Mouse (Mus musculus): ENCODE results near the gene Wipi1. TPM values are rescaled to one million over a fixed set of nuclear protein-coding genes. Genes with fewer than 3 reads are reported as not detected.
"Not testable (repeated sequence)": the region's sequence is repeated elsewhere in the genome, so short reads cannot be mapped to it uniquely, and the experiment has no call there.

Wipi1 gene
- 5.7 and 6.9 TPM in 2 replicates for polyA plus RNA-seq (2014; fragmentation: Nextera tagmentation; extraction: Ambion mirVana)

DNA sequence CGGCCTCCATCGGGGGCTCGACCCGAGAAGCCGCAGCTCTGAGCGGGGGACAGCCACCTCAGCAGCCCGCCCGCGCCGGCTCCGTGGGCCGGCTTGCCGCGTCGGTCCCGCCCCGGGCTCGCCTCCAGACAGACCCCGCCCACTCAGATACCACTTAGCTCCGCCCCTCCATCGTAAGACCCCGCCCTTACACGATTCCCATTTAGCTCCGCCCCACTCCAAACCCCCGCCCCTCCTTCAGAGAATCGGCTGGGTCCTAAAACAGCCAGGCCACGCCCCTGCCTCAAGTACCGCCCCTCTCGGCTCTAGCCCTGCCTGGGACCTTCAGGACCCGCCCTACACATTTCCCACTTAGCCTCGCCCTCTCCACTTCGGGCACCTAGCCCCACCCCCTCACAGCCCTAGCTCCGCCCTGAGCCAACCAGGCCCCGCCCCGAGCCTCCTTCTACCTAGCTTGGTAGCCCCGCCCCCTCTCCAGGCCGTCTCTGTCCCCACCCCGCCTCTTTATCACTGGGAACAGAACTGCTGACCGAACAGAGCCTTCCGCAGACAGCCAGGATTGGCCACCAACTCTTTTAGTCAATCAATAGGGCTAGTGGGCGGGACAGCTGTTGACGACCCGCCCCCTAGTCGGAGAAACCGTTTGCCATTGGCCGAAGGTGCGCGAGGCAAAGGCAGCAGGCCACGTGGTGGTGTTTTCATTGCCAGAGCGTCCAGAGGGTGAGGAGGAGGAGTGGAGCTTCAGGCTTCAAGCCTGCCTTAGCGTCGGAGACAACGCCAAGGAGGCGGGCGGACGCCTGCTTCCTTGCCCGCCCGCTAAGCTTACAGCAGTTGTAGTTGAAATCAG is at the start of gene Wipi1:
Gene Wipi1, minus strand, starts transcription at position 665 of the 847 bp plus-strand sequence.
- peak; percentile 94 for ATAC-seq
- no peaks in the 10 kb centered on the region for H3K27me3 ChIP-seq (replicated peaks; ENCODE audit: control insufficient read depth, insufficient read depth, low read length)
- DNase-seq (ENCODE audit: low spot score) = peak; percentile 97
- H3K4me3 ChIP-seq (ENCODE audit: low read depth, low read length) = peak within 1 kb of the TSS; percentile 68
- H3K4me1 ChIP-seq (ENCODE audit: control insufficient read depth, insufficient read depth, low read length) = peaks cover 10% of the 10 kb centered on the region; the same call in 1 of the 2 replicates
- no peaks in the 10 kb centered on the region for H3K36me3 ChIP-seq (ENCODE audit: control insufficient read depth, insufficient read depth, low read length)
- peak within 1 kb of the TSS; percentile 84 for H3K4me2 ChIP-seq (ENCODE audit: low read length)
- H3K9ac ChIP-seq (ENCODE audit: low read length) = peak within 1 kb of the TSS; percentile 73
- peak within 1 kb of the TSS; percentile 22; the same call in 1 of the 2 replicates for H3K27ac ChIP-seq (ENCODE audit: low read depth, low read length)
- no peaks in the 10 kb centered on the region for H3K9me3 ChIP-seq (replicated peaks; ENCODE audit: control insufficient read depth, low read length)
- whole genome bisulfite sequencing = 1% methylated on average over 58 of the region's 58 CpGs

DNA sequence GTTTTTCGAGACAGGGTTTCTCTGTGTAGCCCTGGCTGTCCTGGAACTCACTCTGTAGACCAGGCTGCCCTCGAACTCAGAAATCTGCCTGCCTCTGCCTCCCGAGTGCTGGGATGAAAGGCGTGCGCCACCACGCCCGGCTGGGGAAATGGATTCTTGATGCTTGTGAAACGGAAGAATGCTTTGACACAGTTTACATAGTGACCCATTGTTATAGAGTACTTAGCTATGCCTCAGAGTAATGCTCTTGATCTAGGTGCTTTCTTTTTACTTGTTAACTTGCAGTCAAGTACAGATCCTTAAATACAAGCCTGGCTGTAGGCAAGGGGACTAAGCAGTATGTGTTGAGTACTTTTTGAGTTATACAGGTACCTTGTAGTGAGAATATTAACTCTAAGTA is 48.8 kb upstream of the Wipi1 start:
- not testable (repeated sequence) for H3K4me1 ChIP-seq (ENCODE audit: control insufficient read depth, insufficient read depth, low read length); ATAC-seq; H3K4me3 ChIP-seq (ENCODE audit: low read depth, low read length); DNase-seq (ENCODE audit: low spot score); H3K4me2 ChIP-seq (ENCODE audit: low read length); H3K9me3 ChIP-seq (replicated peaks; ENCODE audit: control insufficient read depth, low read length); H3K27ac ChIP-seq (ENCODE audit: low read depth, low read length); H3K27me3 ChIP-seq (replicated peaks; ENCODE audit: control insufficient read depth, insufficient read depth, low read length); H3K9ac ChIP-seq (ENCODE audit: low read length)
- H3K36me3 ChIP-seq (ENCODE audit: control insufficient read depth, insufficient read depth, low read length) = peaks cover 83% of the 10 kb centered on the region
- 87% methylated on average over 8 of the region's 8 CpGs for WGBS

DNA sequence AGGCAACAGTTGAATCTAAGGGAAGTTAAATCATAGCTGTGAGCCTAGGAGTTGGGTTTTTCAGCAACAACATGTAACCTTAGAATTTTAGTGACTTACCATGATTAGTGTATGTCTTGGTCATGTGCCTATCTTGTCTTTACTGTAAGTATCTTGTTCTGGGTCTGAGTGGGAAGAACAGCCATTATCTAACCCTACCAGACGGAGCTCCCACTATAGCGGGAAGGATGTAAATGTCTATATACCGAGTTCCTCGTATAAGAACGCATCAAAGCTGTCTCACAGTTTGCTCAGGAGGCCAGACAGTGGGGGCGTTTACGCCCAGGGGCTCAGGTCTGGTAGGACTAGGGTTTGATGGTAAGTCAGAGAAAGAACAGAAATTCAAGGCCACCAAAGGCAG is 44.5 kb upstream of the Wipi1 start:
- H3K4me2 ChIP-seq (ENCODE audit: low read length) = no peak overlapping the region
- no peaks in the 10 kb centered on the region for H3K9me3 ChIP-seq (replicated peaks; ENCODE audit: control insufficient read depth, low read length)
- H3K4me1 ChIP-seq (ENCODE audit: control insufficient read depth, insufficient read depth, low read length) = peaks cover 18% of the 10 kb centered on the region
- no peak overlapping the region for H3K9ac ChIP-seq (ENCODE audit: low read length)
- 94% methylated on average over 7 of the region's 7 CpGs for WGBS
- no peak overlapping the region for H3K4me3 ChIP-seq (ENCODE audit: low read depth, low read length)
- H3K27ac ChIP-seq (ENCODE audit: low read depth, low read length) = no peak overlapping the region
- DNase-seq (ENCODE audit: low spot score) = no peak
- no peaks in the 10 kb centered on the region for H3K27me3 ChIP-seq (replicated peaks; ENCODE audit: control insufficient read depth, insufficient read depth, low read length)
- ATAC-seq = no peak
- peaks cover 61% of the 10 kb centered on the region for H3K36me3 ChIP-seq (ENCODE audit: control insufficient read depth, insufficient read depth, low read length)

DNA sequence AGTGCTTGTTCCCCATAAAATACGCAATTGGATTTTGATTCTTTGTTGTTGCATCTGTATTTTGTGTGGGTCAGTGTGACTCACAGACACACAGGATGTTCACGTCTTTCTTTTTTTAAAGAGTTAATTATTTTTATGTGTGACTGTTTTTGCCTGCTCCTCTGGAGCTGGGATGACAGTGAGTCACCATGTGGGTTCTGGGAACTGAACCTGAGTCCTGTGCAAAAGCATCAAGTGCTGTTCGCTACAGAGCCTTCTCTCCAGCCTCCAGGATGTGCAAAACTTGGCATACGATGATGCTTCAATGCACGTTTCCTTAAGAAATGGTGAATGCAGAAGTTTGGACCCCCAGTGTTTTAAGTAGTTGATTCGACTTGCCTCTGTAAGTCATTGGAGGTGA is 42.8 kb upstream of the Wipi1 start:
- Histone ChIP-seq H3K9ac (ENCODE audit: low read length) (no peak overlapping the region), H3K4me2 (ENCODE audit: low read length) (no peak overlapping the region), H3K4me3 (ENCODE audit: low read depth, low read length) (no peak overlapping the region), H3K27ac (ENCODE audit: low read depth, low read length) (no peak overlapping the region), H3K36me3 (ENCODE audit: control insufficient read depth, insufficient read depth, low read length) (peaks cover 46% of the 10 kb centered on the region), H3K4me1 (ENCODE audit: control insufficient read depth, insufficient read depth, low read length) (peaks cover 21% of the 10 kb centered on the region), H3K27me3 (replicated peaks; ENCODE audit: control insufficient read depth, insufficient read depth, low read length) (no peaks in the 10 kb centered on the region), H3K9me3 (replicated peaks; ENCODE audit: control insufficient read depth, low read length) (no peaks in the 10 kb centered on the region)
- DNase-seq (ENCODE audit: low spot score) = no peak
- WGBS = 90% methylated on average over 6 of the region's 6 CpGs
- no peak for ATAC-seq

DNA sequence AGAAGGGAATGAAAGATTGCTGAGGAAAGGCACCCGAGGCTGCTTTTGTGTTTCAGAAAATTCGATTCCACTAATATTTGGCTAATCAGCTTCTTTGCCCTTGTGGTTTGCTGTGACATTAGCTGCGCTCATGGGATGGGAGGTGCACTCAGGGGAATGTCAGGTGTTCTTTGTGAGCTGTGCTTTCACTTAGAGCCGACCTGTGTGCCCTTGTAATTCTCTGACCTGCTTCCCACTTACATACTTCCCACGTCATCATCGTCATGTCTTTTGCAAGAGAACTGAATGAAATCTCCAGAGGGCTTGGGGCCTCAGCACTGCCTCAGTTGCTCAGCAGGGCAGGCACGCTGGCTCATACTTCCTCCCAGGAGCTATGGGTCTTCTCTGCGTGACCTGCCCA is 41.4 kb upstream of the Wipi1 start:
- H3K4me2 ChIP-seq (ENCODE audit: low read length) = peak overlapping the region; percentile 78
- ATAC-seq (no peak), DNase-seq (ENCODE audit: low spot score) (no peak)
- H3K4me3 ChIP-seq (ENCODE audit: low read depth, low read length) = peak overlapping the region; percentile 91; the same call in 1 of the 2 replicates
- H3K9me3 ChIP-seq (replicated peaks; ENCODE audit: control insufficient read depth, low read length) = no peaks in the 10 kb centered on the region
- whole genome bisulfite sequencing = 75% methylated on average over 8 of the region's 8 CpGs
- H3K4me1 ChIP-seq (ENCODE audit: control insufficient read depth, insufficient read depth, low read length) = peaks cover 29% of the 10 kb centered on the region
- H3K27ac ChIP-seq (ENCODE audit: low read depth, low read length) = no peak overlapping the region
- H3K27me3 ChIP-seq (replicated peaks; ENCODE audit: control insufficient read depth, insufficient read depth, low read length) = no peaks in the 10 kb centered on the region
- peaks cover 37% of the 10 kb centered on the region for H3K36me3 ChIP-seq (ENCODE audit: control insufficient read depth, insufficient read depth, low read length)
- no peak overlapping the region for H3K9ac ChIP-seq (ENCODE audit: low read length)

DNA sequence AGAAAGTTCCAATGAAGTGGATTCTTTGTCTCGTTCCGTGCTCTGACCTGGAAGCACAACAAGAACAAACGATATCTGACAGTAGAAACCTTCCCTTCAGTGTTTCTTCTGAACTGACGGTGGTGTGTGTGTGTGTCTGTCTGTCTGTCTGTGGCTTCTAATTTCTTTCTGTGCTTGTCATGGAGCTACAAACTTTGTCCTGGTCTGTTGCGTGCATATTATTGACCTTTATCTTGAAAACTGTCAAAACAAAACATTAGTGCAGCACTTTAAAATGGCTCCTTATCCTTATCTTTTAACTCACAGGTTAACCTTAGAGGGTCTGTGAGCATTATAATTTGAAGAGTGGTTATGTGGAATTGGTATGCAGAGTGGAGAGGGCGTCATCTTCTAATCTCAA is 40.7 kb upstream of the Wipi1 start:
- Histone ChIP-seq H3K27me3 (replicated peaks; ENCODE audit: control insufficient read depth, insufficient read depth, low read length) (no peaks in the 10 kb centered on the region), H3K4me1 (ENCODE audit: control insufficient read depth, insufficient read depth, low read length) (peaks cover 29% of the 10 kb centered on the region), H3K4me2 (ENCODE audit: low read length) (peak overlapping the region; percentile 78), H3K27ac (ENCODE audit: low read depth, low read length) (no peak overlapping the region), H3K9me3 (replicated peaks; ENCODE audit: control insufficient read depth, low read length) (no peaks in the 10 kb centered on the region), H3K36me3 (ENCODE audit: control insufficient read depth, insufficient read depth, low read length) (peaks cover 37% of the 10 kb centered on the region), H3K9ac (ENCODE audit: low read length) (peak overlapping the region; percentile 97), H3K4me3 (ENCODE audit: low read depth, low read length) (peak overlapping the region; percentile 91)
- no peak for ATAC-seq
- WGBS = 48% methylated on average over 6 of the region's 6 CpGs
- no peak for DNase-seq (ENCODE audit: low spot score)

DNA sequence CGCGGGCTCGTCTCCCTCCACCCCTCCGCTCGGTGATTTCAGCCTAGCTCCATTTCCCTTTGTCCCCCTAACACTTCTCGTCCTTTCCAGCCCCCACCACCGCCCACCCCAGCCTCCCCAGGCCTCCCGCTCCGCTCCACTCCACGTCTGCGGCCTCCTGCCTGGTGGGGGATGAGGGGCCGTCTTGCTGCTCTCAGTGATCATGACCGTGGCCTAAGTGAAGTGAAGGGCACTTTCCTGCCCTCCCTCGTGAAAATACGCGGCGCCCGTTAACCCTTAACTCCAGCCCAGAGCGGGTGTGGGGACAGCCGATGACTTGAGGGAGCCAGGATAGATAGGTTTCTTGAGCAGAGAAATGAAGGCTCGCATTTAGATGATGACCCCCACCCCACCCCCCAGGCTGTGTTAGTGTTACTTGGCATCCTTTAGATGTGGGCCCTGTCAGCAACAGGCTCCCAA is 39.8 kb upstream of the Wipi1 start:
- Histone ChIP-seq H3K4me2 (ENCODE audit: low read length) (peak overlapping the region; percentile 78), H3K27me3 (replicated peaks; ENCODE audit: control insufficient read depth, insufficient read depth, low read length) (no peaks in the 10 kb centered on the region), H3K4me3 (ENCODE audit: low read depth, low read length) (peak overlapping the region; percentile 91), H3K27ac (ENCODE audit: low read depth, low read length) (peak overlapping the region; percentile 97), H3K9me3 (replicated peaks; ENCODE audit: control insufficient read depth, low read length) (no peaks in the 10 kb centered on the region), H3K4me1 (ENCODE audit: control insufficient read depth, insufficient read depth, low read length) (peaks cover 29% of the 10 kb centered on the region), H3K9ac (ENCODE audit: low read length) (peak overlapping the region; percentile 97), H3K36me3 (ENCODE audit: control insufficient read depth, insufficient read depth, low read length) (peaks cover 29% of the 10 kb centered on the region)
- WGBS = under 1% methylated on average over 21 of the region's 21 CpGs
- DNase-seq (ENCODE audit: low spot score) (peak; percentile 10), ATAC-seq (peak; percentile 0; the same call in 1 of the 2 replicates)

DNA sequence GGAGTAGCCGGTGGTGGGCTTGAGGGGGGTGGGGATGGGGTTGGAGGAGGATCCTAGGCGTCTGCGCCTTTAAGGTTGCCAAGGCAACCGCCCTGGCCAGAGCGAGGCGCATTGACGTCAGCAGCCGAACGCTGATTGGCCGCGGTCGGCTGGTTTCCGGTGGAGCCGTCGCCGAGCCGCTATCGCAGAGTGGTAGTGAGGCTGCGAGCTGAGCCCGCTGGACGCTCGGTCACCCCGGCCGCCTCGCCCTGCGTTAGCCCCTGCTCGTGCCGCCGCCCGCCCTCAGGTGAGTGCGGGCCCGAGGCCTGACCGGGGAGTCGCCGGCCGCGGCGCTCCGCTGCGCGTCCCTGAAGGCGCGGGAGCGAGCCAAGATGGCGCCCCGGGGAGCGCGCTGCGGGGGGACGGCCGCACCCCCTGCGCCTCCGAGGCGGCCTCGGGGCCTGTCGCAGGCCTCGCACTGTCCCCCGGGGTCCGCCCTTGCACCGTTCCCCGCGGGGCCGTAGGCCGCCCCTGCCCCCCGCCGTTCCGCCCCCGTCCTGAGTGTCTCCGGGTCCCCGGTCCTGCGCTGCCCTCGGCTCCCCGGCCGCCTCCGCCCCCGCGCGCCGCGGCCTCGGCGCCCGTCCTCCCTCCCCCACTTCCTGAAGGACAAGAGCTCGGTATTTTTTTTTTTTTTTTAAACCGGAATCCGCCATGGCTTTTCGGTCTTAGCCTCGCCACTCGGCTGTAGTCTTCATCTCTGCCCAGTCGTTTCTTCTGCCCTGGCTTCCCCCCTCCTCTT is 39.2 kb upstream of the Wipi1 start:
- H3K9ac ChIP-seq (ENCODE audit: low read length) = peak overlapping the region; percentile 97
- ATAC-seq = peak; percentile 95
- H3K27me3 ChIP-seq (replicated peaks; ENCODE audit: control insufficient read depth, insufficient read depth, low read length) = no peaks in the 10 kb centered on the region
- H3K4me2 ChIP-seq (ENCODE audit: low read length) = peak overlapping the region; percentile 78
- under 1% methylated on average over 75 of the region's 90 CpGs for WGBS
- peak overlapping the region; percentile 97 for H3K27ac ChIP-seq (ENCODE audit: low read depth, low read length)
- peaks cover 29% of the 10 kb centered on the region for H3K4me1 ChIP-seq (ENCODE audit: control insufficient read depth, insufficient read depth, low read length)
- DNase-seq (ENCODE audit: low spot score) = peak; percentile 98
- H3K36me3 ChIP-seq (ENCODE audit: control insufficient read depth, insufficient read depth, low read length) = peaks cover 23% of the 10 kb centered on the region
- H3K9me3 ChIP-seq (replicated peaks; ENCODE audit: control insufficient read depth, low read length) = no peaks in the 10 kb centered on the region
- H3K4me3 ChIP-seq (ENCODE audit: low read depth, low read length) = peak overlapping the region; percentile 91
